29 mouse cellular contexts compared by ENCODE assay signal in the genomic region with DNA sequence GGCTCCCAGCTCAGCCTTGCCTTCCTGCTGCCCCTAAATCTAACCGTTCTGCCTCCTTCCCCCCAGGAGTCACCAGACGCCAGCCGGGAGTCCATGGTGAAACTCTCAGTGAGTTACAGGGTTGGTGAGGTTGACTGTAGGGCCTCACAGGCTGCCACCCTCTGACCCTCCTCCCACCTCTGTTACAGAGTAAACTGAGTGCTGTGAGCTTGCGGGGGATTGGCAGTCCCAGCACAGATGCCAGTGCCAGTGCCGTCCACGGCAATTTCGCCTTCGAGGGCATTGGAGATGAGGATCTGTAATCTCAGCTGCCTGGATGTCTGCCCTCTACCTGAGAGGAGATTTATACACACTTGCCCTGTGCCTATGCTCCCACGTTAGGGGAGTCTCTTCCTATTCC. TPM values are rescaled to one million over a fixed set of nuclear protein-coding genes. Genes with fewer than 3 reads are reported as not detected.
DNase-seq lines count a peak whose midpoint lies in the region; ATAC-seq and TF ChIP-seq lines count a peak whose summit lies in the region.
"Had no signal": no experiment of that assay in that cellular context is flagged by ENCODE, and none has a peak within 500 bp of the region (broad histone marks: within the 10 kb centered on the region; RNA-seq: fewer than 3 reads in every experiment).

No protein-coding gene starts in this region.

- 74% methylated on average over 9 of the region's 9 CpGs for WGBS in heart, adult 2 months
- 90% methylated on average over 9 of the region's 9 CpGs for WGBS in midbrain, embryonic 11.5 days
- 90% methylated on average over 9 of the region's 9 CpGs for WGBS in midbrain, embryonic 10.5 days

- H3K4me3 ChIP-seq in heart, adult 2 months: no peak overlapping the region
- H3K4me3 ChIP-seq in midbrain, embryonic 11.5 days (ENCODE audit: low read depth, low read length): no peak overlapping the region
- H3K4me3 ChIP-seq in midbrain, embryonic 10.5 days: no peak overlapping the region
- H3K4me3 ChIP-seq: forebrain, embryonic 15.5 days; heart, embryonic 15.5 days; hindbrain, embryonic 13.5 days; kidney, embryonic 15.5 days; limb, embryonic 10.5 days; limb, embryonic 15.5 days; liver, embryonic 13.5 days; megakaryocyte, embryonic 14.5 days had no signal

- H3K79me2 ChIP-seq in heart, adult 2 months (replicated peaks; ENCODE audit: control insufficient read depth, insufficient read depth, low read length): no peaks in the 10 kb centered on the region; the same call in 1 of the 2 replicates

- TF ChIP-seq CTCF in heart, adult 2 months (IDR thresholded peaks at IDR 0.05): no peak

- H3K9me3 ChIP-seq in midbrain, embryonic 11.5 days (ENCODE audit: control insufficient read depth, low read length): peaks cover 4% of the 10 kb centered on the region
- peaks cover 6% of the 10 kb centered on the region for H3K9me3 ChIP-seq in midbrain, embryonic 10.5 days (replicated peaks)
- H3K9me3 ChIP-seq: heart, embryonic 15.5 days; megakaryocyte, embryonic 14.5 days had no signal

- no peak overlapping the region for H3K9ac ChIP-seq in heart, adult 2 months (ENCODE audit: low read depth, low read length)
- no peak overlapping the region for H3K9ac ChIP-seq in midbrain, embryonic 11.5 days (ENCODE audit: low read length)
- H3K9ac ChIP-seq: forebrain, embryonic 15.5 days; heart, embryonic 15.5 days; hindbrain, embryonic 13.5 days; kidney, embryonic 15.5 days; limb, embryonic 15.5 days; liver, embryonic 13.5 days had no signal

- intact Hi-C loops in heart, adult 2 months (cut with DNase I): no loop called here

- no peak for ATAC-seq in midbrain, embryonic 11.5 days (ENCODE audit: low FRiP score)
- ATAC-seq: CD4-positive, CD25-positive, alpha-beta regulatory T cell, adult 4 months; forebrain, embryonic 15.5 days; lung, postnatal 0 days had no signal

- H3K36me3 ChIP-seq in heart, adult 2 months (ENCODE audit: control insufficient read depth, insufficient read depth, low read length): peaks cover 6% of the 10 kb centered on the region
- H3K36me3 ChIP-seq in midbrain, embryonic 11.5 days (ENCODE audit: control insufficient read depth, insufficient read depth, low read length): peaks cover 33% of the 10 kb centered on the region
- H3K36me3 ChIP-seq in midbrain, embryonic 10.5 days: peaks cover 76% of the 10 kb centered on the region

- TF ChIP-seq EP300 in heart, adult 2 months (IDR thresholded peaks at IDR 0.05; ENCODE audit: insufficient read depth, low read depth, low read length): no peak

- no peak overlapping the region for H3K4me2 ChIP-seq in midbrain, embryonic 11.5 days
- H3K4me2 ChIP-seq: forebrain, embryonic 15.5 days; heart, embryonic 15.5 days; hindbrain, embryonic 13.5 days; kidney, embryonic 15.5 days; limb, embryonic 15.5 days; liver, embryonic 13.5 days had no signal

- 0 out of 2 replicates have a peak, but pooled peaks have one; percentile 25 for TF ChIP-seq POLR2A in heart, adult 2 months (IDR thresholded peaks at IDR 0.05; ENCODE audit: insufficient read depth, low read depth, low read length)

- H3K27ac ChIP-seq in heart, adult 2 months: no peak overlapping the region
- no peak overlapping the region for H3K27ac ChIP-seq in midbrain, embryonic 11.5 days (ENCODE audit: low read depth, low read length)
- no peak overlapping the region for H3K27ac ChIP-seq in midbrain, embryonic 10.5 days (replicated peaks)
- H3K27ac ChIP-seq: forebrain, embryonic 15.5 days; heart, embryonic 15.5 days; hindbrain, embryonic 13.5 days; kidney, embryonic 15.5 days; limb, embryonic 10.5 days; limb, embryonic 15.5 days; liver, embryonic 13.5 days had no signal

- no peaks in the 10 kb centered on the region for H3K27me3 ChIP-seq in heart, adult 2 months (ENCODE audit: control insufficient read depth, insufficient read depth, low read length)
- H3K27me3 ChIP-seq in midbrain, embryonic 11.5 days (ENCODE audit: control insufficient read depth, insufficient read depth, low read length): no peaks in the 10 kb centered on the region
- H3K27me3 ChIP-seq in midbrain, embryonic 10.5 days (ENCODE audit: low read depth, poor library complexity, severe bottlenecking): no peaks in the 10 kb centered on the region
- H3K27me3 ChIP-seq: forebrain, embryonic 15.5 days; heart, embryonic 15.5 days; hindbrain, embryonic 13.5 days; kidney, embryonic 15.5 days; limb, embryonic 15.5 days; liver, embryonic 13.5 days; megakaryocyte, embryonic 14.5 days had no signal

- peaks cover 1% of the 10 kb centered on the region; the same call in 1 of the 2 replicates for H3K4me1 ChIP-seq in heart, adult 2 months (ENCODE audit: control insufficient read depth, insufficient read depth, low read length)
- H3K4me1 ChIP-seq in midbrain, embryonic 11.5 days (ENCODE audit: control insufficient read depth, insufficient read depth, low read length): peaks cover 20% of the 10 kb centered on the region
- H3K4me1 ChIP-seq in midbrain, embryonic 10.5 days: peaks cover 37% of the 10 kb centered on the region

- peak; percentile 38 for DNase-seq in cerebellum, adult 9-11 months
- DNase-seq in cerebellum, postnatal 4 days (ENCODE audit: low spot score in 2 of 2): no peak
- DNase-seq in heart, adult 2 months: no peak
- no peak for DNase-seq in heart, adult 9 months (ENCODE audit: low spot score in 2 of 2)
- DNase-seq in midbrain, embryonic 11.5 days (ENCODE audit: low spot score, missing footprints): peak; percentile 81
- DNase-seq in midbrain, embryonic 10.5 days (ENCODE audit: low spot score): no peak
- no peak for DNase-seq in frontal cortex, adult 2 months (ENCODE audit: extremely low spot score in 1 of 2, low spot score in 1 of 2)
- DNase-seq in B cell, adult 2 months: no peak
- DNase-seq: cerebellum, adult 9-10 months; gastrocnemius, postnatal 36 days; heart, postnatal 4 days; kidney, adult 18-20 months; kidney, postnatal 36 days; layer of hippocampus, postnatal 36 days; liver, embryonic 13.5 days; lung, adult 18-20 months; lung, postnatal 4 days; midbrain, embryonic 14.5 days; spleen, adult 18-20 months; thymus, postnatal 14 days had no signal

RNA-seq across cellular contexts. Expression of gene Zfp513, which starts 3.9 kb away (rescaled TPM):
- total RNA-seq in heart, adult 2 months (2021): 1 to 10 TPM; 6.6 to 8.1 TPM
- polyA plus RNA-seq in heart, adult 2 months (2012; rRNA removed): 12.7 and 14.2 TPM in 2 replicates
- 4.2 and 6.5 TPM in 2 replicates for polyA plus RNA-seq in midbrain, embryonic 11.5 days (2014; fragmentation: Nextera tagmentation; extraction: Ambion mirVana)
- polyA plus RNA-seq in midbrain, embryonic 10.5 days (2016; fragmentation: Nextera tagmentation; extraction: Ambion mirVana): 11.5 and 13.8 TPM in 2 replicates
- polyA plus RNA-seq in frontal cortex, adult 2 months (2012; rRNA removed): 44.6 and 47.2 TPM in 2 replicates

RNA-seq across cellular contexts. Expression of gene Eif2b4, which starts 4.9 kb away (rescaled TPM):
- total RNA-seq in heart, adult 2 months (2021): 10 to 100 TPM; 48.0 to 50.8 TPM
- 61.3 and 88.9 TPM in 2 replicates for polyA plus RNA-seq in heart, adult 2 months (2012; rRNA removed)
- 62.0 and 63.9 TPM in 2 replicates for polyA plus RNA-seq in midbrain, embryonic 11.5 days (2014; fragmentation: Nextera tagmentation; extraction: Ambion mirVana)
- polyA plus RNA-seq in midbrain, embryonic 10.5 days (2016; fragmentation: Nextera tagmentation; extraction: Ambion mirVana): 86.3 and 87.7 TPM in 2 replicates
- 50.6 and 63.3 TPM in 2 replicates for polyA plus RNA-seq in frontal cortex, adult 2 months (2012; rRNA removed)

RNA-seq across cellular contexts. Expression of gene Snx17, which starts 5.1 kb away (rescaled TPM):
- total RNA-seq in heart, adult 2 months (2021): 10 to 100 TPM; 58.1 to 63.2 TPM
- 66.8 and 85.1 TPM in 2 replicates for polyA plus RNA-seq in heart, adult 2 months (2012; rRNA removed)
- polyA plus RNA-seq in midbrain, embryonic 11.5 days (2014; fragmentation: Nextera tagmentation; extraction: Ambion mirVana): 150 and 155 TPM in 2 replicates
- 139 and 153 TPM in 2 replicates for polyA plus RNA-seq in midbrain, embryonic 10.5 days (2016; fragmentation: Nextera tagmentation; extraction: Ambion mirVana)
- 86.9 and 89.2 TPM in 2 replicates for polyA plus RNA-seq in frontal cortex, adult 2 months (2012; rRNA removed)

RNA-seq across cellular contexts. Expression of gene Gtf3c2, which starts 18.2 kb away (rescaled TPM):
- total RNA-seq in heart, adult 2 months (2021): 10 to 100 TPM; 27.4 to 32.3 TPM
- 34.8 and 56.2 TPM in 2 replicates for polyA plus RNA-seq in heart, adult 2 months (2012; rRNA removed)
- polyA plus RNA-seq in midbrain, embryonic 11.5 days (2014; fragmentation: Nextera tagmentation; extraction: Ambion mirVana): 71.9 and 72.5 TPM in 2 replicates
- 120 and 124 TPM in 2 replicates for polyA plus RNA-seq in midbrain, embryonic 10.5 days (2016; fragmentation: Nextera tagmentation; extraction: Ambion mirVana)
- 80.3 and 89.9 TPM in 2 replicates for polyA plus RNA-seq in frontal cortex, adult 2 months (2012; rRNA removed)

RNA-seq across cellular contexts. Expression of gene Gm29609, which starts 18.5 kb away (rescaled TPM):
- total RNA-seq in heart, adult 2 months (2021): under 1 TPM; 0.55 to 0.81 TPM
- 2.4 and 2.5 TPM in 2 replicates for polyA plus RNA-seq in heart, adult 2 months (2012; rRNA removed)
- polyA plus RNA-seq in midbrain, embryonic 11.5 days (2014; fragmentation: Nextera tagmentation; extraction: Ambion mirVana): 0.78 and 1.9 TPM in 2 replicates
- polyA plus RNA-seq in midbrain, embryonic 10.5 days (2016; fragmentation: Nextera tagmentation; extraction: Ambion mirVana): 1.7 and 2.1 TPM in 2 replicates
- polyA plus RNA-seq in frontal cortex, adult 2 months (2012; rRNA removed): 3.0 and 4.0 TPM in 2 replicates

Comparison
In these comparisons a context has a peak if more than half of its experiments do, and no peak if none do; other contexts are left out.
1. DNase-seq: peak in cerebellum, adult 9-11 months (single experiment) and midbrain, embryonic 11.5 days (single experiment); none in cerebellum, postnatal 4 days (0 of 2), heart, adult 2 months (0 of 2), heart, adult 9 months (0 of 2), midbrain, embryonic 10.5 days (single experiment), frontal cortex, adult 2 months (0 of 2) and B cell, adult 2 months (0 of 2).